Mouse (Mus musculus): ENCODE results near the gene Cntrob.

GRCm38 (mm10) chr11:69364910-69365309 is 41.3 kb upstream of the Cntrob start:
- TF ChIP-seq CTCF (IDR thresholded peaks at IDR 0.05; ENCODE audit: low read depth, low read length) (no peak), POLR2A (IDR thresholded peaks at IDR 0.05; ENCODE audit: borderline replicate concordance, low read depth, low read length) (no peak)

Data from bone marrow macrophage, adult 2 months (primary cell).